Mouse (Mus musculus) heart, postnatal 10 days (tissue): ENCODE measurements around the gene Unk. TPM values are rescaled to one million over a fixed set of nuclear protein-coding genes. Genes with fewer than 3 reads are reported as not detected.
A peak's percentile ranks its signal among the peaks of the same experiment; 100 is the strongest.

ENCODE experiments used
- DNase-seq, 2 experiments: peaks; one replicate each; pipeline ENCODE4 v3.0.0; 2021
- intact Hi-C: fragments of 180-260 bp; cut with DNase I; formaldehyde crosslinking; loops from one replicate; pipeline ENCODE4 v1.15.1; 2025
- total RNA-seq, 2 experiments: library from RNA; stranded (reverse); gene quantifications; 2 replicates each; pipeline ENCODE4 v1.2.3; 2021

Gene Unk
- total RNA-seq, result 10 to 100 TPM; 16.3 to 17.0 TPM

DNA sequence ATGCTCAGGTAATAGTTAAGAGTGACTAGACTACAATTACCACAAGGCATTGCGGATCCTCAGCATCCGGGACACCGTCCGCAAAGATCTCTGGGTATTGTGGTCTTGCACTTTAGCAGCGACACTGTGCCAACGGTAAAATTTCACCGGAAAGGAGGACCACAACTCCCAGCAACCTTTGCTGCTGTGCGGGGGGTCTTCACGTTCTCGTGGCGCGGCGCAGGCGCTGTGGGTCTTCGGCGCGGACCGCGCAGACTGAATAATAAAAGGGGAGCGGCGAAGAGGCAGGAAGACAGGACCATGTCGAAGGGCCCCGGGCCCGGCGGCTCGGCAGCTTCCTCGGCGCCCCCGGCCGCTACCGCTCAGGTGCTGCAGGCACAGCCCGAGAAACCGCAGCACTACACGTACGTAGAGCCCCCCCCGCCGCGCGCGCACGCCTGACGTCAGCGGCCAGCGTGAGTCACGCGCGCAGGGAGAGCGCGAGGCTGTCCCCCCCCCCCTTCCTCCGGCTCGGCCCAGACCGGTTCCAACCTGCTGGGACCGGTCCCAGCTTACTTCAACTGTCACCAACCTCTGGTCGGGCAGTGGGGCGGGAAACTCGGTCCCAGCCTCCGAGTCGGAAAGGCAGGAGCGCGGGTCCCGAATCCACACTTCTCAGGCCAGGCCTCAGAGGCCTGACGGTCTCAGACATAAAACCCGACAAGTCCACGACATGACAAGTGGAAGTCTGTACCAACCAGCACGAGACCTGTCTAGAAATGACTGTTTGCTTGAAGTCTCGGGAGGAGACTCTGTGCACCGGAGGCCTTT is at the start of gene Unk:
Gene Unk (plus strand): TSS at position 235 of the 810 bp plus-strand sequence.
- peak; percentile 99 for DNase-seq
- intact Hi-C loops, result loop anchor here (2.0 kb wide), 2 partner anchors 55 to 101 kb away; partner anchors contain the start of gene Trim65

- intact Hi-C loops, result no loop called here
- DNase-seq, result no peak
These were observed 47.6 kb upstream of the Unk start for GRCm38 (mm10) chr11:115982472-115982871.

DNA sequence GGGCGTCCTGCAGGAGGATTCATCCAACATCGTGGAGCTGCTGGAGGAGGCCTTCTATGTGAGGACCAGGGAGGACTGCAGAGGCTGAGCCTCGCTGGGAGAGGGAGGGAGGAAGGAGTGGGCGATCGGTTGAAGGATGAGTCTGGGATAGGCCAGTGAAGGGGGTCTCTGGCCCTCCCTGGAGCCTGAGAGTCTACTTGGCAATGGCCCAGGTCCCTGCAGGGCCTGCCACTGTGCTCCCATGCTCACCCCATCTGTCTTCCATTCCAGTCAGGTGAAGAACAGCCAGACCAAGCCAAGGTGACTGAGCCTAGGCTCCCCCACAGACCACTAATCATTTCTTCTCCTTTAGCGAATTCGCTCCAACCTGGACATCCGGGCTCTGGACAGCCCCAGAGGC is 46.8 kb upstream of the Unk start:
- no peak for DNase-seq
- intact Hi-C loops, result no loop called here

DNA sequence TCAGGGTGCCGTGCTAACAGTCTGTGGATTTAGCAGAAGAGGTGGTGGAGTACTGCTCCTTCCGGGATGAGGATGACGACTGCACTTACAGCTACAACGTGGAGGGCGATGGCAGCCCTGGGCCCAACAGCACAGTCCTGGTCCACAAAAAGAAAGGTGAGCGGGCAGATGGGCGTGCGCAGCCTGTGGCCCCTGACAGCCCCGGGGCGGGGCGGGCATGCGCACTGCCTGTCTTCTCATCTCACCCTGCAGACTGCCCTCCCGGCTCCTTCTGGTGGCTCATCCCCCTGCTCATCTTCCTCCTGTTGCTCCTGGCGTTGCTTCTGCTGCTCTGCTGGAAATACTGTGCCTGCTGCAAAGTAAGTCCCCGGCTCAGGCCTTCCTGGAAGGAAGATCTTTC is 40.4 kb upstream of the Unk start:
- intact Hi-C loops, result no loop called here

DNA sequence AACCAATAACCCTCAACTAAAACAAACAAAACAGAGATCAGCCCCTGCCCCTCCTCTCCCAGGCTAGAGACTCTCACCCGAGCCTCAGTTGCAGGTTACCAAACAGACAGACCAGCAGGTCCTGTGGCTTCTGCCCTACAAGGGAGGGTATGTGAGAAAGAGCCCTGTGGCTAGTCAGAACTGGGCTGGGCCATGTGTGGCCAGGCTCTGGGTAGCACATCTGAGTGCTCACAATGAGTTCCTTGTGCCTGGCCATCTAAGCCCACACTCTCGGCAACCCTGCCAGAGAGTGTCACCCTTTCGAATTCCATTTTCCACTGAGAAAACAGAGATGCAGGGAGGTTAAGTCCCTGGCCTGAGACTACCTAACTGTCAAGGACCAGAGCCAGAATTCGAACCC is 38.0 kb upstream of the Unk start:
- intact Hi-C loops, result no loop called here
- no peak for DNase-seq

More for the DNA sequence above, 40.4 kb upstream of the Unk start:
- no peak for DNase-seq

GRCm38 (mm10) chr11:115995256-115995655 is 34.9 kb upstream of the Unk start:
- no peak for DNase-seq
- intact Hi-C loops, result no loop called here

GRCm38 (mm10) chr11:115997047-115997446 is 33.1 kb upstream of the Unk start:
- no peak for DNase-seq
- intact Hi-C loops, result no loop called here

- no peak for DNase-seq
- intact Hi-C loops, result no loop called here
These were observed 32.5 kb upstream of the Unk start for GRCm38 (mm10) chr11:115997662-115998061.

DNA sequence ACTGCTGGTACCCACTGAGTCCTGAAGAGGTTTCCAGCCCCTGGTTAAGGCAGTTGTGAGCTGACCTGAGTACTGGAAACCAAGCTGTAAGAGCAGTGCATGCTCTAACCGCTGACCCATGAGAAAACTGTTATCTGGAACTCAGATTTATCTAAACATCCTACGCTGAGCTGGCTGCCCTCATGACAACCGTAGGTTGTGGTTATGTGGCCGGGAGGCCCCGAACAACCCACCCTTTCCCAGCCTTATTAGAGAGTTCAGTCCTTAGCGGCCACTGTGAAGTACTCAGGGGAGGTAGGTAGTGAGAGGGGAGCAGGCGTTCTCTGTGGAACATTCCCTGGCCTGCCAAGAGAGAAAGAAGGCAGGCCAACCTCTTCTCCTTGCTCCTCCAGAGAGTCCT is 31.1 kb upstream of the Unk start:
- no peak for DNase-seq
- intact Hi-C loops, result loop anchor here (1.0 kb wide), 1 partner anchor 60 kb away; no protein-coding TSS in a partner anchor

DNA sequence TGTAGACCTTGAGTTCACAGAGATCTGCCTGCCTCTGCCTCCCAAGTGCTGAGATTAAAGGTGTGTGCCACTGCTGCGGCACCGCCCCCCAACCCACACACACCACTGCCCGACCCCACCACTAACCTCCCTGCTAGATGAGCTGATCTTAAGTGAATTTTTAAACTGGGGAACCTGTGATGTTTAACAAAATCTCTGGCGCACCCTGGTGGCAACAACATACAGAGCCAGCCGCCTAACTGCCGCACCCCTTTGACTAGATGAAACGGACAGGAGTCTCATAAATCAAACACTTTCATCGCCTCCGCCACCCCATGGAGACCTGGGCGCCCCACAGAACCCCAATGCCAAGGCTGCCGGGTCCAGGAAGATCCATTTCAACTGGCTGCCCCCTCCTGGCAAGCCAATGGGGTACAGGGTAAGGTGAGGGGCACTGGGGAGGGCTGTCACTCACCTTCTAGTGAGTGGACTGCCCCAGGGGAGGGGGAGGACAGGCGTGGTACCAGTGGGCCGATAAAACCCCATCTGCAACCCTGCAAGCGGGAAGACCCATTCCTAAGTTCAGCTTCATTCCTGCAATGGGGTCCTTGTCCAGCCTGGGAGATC is 30.5 kb upstream of the Unk start:
- intact Hi-C loops, result loop anchor here (1.0 kb wide), 1 partner anchor 60 kb away; no protein-coding TSS in a partner anchor
- DNase-seq, result peak; percentile 78 to 88

DNA sequence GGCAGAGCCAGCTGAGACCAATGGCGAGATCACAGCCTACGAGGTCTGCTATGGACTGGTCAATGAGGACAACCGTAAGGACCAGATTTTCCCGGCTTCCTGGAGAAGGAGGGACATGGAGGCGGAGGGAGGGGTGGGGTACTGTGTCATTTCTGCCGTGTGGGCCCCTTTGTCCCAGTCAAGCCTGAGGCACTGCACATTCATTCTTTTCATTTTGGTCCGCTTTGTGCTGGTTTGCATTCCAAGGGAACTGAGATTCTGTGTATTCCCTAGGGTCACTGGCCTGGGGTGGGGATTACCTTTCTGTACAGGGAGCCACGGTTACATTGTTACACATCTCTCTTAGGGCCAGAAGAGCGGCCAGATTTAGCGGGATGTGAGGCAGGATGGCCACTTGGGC is 29.5 kb upstream of the Unk start:
- no peak for DNase-seq
- intact Hi-C loops, result no loop called here

GRCm38 (mm10) chr11:116001725-116002124 is 28.4 kb upstream of the Unk start:
- intact Hi-C loops, result no loop called here
- DNase-seq, result no peak

- intact Hi-C loops, result no loop called here
- no peak for DNase-seq
These were observed 27.2 kb upstream of the Unk start for GRCm38 (mm10) chr11:116002894-116003293.

DNA sequence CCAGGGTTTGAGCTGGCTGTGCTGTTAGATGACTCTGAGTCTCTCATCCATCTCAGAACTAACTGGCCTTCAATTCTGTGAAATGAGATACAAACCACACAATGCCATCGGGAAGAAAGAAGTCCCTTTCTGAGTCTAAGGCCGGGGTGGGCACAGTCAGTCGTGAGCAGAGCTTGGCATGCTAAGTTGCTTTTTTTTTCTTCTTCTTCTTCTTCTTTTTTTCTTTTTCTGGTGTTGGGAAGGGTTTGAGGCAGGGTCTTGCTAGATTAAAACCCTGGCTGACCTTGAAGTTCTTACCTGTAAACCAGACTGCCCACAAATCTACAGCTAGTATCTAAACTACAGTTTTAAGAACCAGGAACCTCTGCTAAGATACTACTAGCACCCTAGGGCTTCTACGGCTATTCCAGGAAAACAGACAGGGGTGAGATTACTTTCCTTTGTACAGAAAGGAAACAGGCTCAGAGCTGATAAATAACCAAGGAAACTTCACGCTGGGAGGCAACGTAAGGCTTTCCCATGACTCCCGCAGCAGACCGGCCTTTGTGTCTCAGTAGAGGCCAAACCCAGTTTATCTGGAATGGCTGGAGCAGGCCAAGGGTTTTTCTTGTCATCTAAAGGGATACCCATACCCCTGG is 25.8 kb upstream of the Unk start:
- DNase-seq, result no peak
- intact Hi-C loops, result no loop called here

GRCm38 (mm10) chr11:116004840-116005700 is 25.1 kb upstream of the Unk start:
- intact Hi-C loops, result no loop called here
- peak; percentile 85 to 86 for DNase-seq

GRCm38 (mm10) chr11:116005701-116006419 is 24.3 kb upstream of the Unk start:
- intact Hi-C loops, result no loop called here
- DNase-seq, result no peak

GRCm38 (mm10) chr11:116007095-116007850 is 22.8 kb upstream of the Unk start:
- intact Hi-C loops, result no loop called here

GRCm38 (mm10) chr11:116008411-116008810 is 21.7 kb upstream of the Unk start:
- intact Hi-C loops, result no loop called here
- no peak for DNase-seq

More at GRCm38 (mm10) chr11:116007095-116007850, 22.8 kb upstream of the Unk start:
- DNase-seq, result no peak

DNA sequence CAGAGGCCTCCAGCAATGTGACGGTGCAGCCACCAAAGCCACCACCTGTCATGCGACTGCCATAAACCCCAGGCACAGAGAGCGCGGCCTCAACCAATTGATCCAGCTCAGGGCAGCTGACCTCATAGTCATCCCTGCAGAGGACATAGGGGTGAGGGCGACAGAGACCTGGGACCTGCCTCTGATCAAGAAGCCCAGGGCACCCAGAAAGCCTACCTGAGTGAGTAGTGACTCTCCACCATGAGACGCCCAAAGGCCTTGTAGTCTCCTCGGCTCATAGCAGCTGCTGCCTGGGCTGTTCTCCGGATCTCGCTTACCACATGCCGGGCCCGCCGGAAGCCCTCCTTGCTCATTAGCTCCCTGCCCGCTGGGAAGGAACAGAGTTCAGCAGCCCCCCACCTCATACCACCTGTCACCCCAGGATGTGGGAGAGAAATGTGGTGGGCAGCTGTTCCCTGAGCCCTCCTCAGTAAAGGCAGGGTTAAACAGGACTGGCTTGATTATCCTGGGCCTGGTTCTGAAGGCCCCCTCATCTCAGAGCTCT is 21.2 kb upstream of the Unk start:
- intact Hi-C loops, result no loop called here
- DNase-seq, result no peak
